Mouse (Mus musculus) liver, adult 2 months (tissue): ENCODE measurements around the gene Cdipt.

Experiments used
- CTCF ChIP-seq: fragments of 200-500 bp; IDR thresholded peaks from 2 replicates; pipeline ENCODE4 v1.5.1; 2011; ENCODE audit warnings: low read depth, low read length, control low read depth
- POLR2A ChIP-seq: fragments of 200-500 bp; IDR thresholded peaks from 2 replicates; pipeline ENCODE4 v1.6.1; 2011; ENCODE audit warnings: low read length, control low read depth; ENCODE audit not compliant: insufficient read depth; ENCODE audit errors: extremely low read depth

- no peak for TF ChIP-seq POLR2A
- no peak for TF ChIP-seq CTCF
Observed at GRCm38 (mm10) chr7:127004122-127004875, 28.6 kb downstream of the Cdipt start.
